Mouse (Mus musculus) cerebellum, postnatal 14 days (tissue): Measurements from ENCODE around the gene Tgfb2.

Experiments
- DNase-seq, 2 experiments: peaks; one replicate each; pipeline ENCODE4 v3.0.0; 2021; ENCODE audit warnings: mixed read lengths in 2 of 2

Gene Tgfb2

GRCm38 (mm10) chr1:186581114-186581513 lies 124.7 kb downstream of the Tgfb2 start:
- no peak for DNase-seq

GRCm38 (mm10) chr1:186577302-186577701 lies 128.5 kb downstream of the Tgfb2 start:
- DNase-seq = no peak

- DNase-seq = no peak
Observed at GRCm38 (mm10) chr1:186575629-186576028, 130.2 kb downstream of the Tgfb2 start.

GRCm38 (mm10) chr1:186575074-186575473 lies 130.7 kb downstream of the Tgfb2 start:
- DNase-seq = no peak
